Mouse (Mus musculus) thymus, postnatal 10 days (tissue): ENCODE measurements around the gene Cdh22.

ENCODE experiments used
- DNase-seq, 2 experiments: peaks; one replicate each; pipeline ENCODE4 v3.0.0; 2021; ENCODE audit warnings: low spot score in 2 of 2

Gene Cdh22

DNA sequence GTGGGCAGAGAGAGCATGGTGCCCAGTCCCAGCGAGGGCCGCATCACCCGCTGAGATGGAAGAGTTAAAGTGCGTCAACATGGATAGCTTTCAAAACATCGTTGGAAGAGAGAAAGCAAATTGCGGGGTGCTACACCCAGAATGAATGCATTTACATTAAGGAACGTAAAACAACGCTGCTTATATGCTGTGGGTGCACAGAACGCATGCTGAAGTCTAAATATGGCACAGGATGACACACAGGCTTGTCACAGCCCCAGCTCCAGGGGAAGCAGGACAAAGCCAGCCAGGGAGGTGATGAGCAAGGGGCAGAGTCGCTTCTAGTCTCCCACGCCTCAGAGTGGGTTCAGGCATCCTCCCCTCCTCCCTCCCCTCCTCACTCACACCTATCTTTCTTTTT, 27.0 kb downstream of the Cdh22 start:
- no peak for DNase-seq

DNA sequence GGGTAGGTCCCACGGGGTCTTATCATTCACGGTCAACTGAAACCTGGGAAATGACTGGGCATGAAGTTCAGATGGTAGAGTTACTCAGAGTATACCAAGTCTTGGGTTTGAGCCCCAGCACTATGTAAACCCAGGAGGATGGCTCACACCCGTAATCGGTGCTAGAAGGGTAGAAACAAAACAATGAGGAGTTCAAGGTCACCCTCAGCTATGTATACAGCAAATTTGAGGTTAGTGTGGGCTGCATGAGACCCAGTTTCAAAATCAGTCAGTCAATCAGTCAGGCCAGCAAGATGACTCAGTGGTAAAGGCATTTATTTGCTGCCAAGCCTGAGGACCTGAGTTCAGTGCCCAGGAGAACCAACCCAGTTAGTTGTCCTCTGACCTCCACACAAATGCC, 27.6 kb downstream of the Cdh22 start:
- no peak for DNase-seq

DNA sequence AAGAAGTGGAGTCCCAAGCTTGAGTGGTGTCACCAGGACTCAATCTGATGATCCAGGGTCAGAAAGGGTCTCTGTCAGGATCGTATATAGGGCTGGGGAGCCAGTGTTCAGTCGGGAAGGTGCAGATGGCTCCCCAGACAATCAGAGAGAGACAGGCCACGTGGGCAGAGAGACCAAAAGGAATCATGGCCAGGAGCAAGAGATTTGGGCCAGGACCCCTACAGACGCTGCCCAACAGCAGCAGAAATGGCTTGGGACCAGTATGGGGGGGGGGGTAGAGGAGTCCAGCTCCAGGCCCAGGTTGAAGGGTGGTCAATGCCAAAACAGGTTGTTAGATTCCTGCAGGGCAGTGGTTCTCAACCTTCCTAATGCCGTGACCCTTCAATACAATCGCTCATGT, 29.2 kb downstream of the Cdh22 start:
- DNase-seq: no peak

DNA sequence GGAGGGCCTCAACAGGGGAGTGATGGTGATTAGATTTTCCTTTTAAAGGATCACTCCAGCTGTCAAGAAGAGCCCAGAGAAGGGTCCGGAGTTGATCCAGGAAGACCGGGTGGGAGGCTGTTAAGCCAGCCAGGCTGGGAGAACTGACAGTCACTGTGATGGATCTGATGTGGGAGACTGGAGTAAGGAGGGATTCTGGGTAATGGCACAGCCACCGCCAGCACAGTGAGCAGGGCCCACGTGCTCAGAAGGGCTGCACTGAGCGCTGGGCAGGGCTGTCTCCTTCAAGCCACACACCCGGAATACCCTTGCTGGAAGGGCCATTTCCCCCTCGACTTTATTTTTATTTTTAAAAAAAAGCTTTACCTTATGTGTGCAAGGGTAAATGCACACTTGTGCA, 29.7 kb downstream of the Cdh22 start:
- DNase-seq: no peak

GRCm38 (mm10) chr2:165201761-165202751, 32.6 kb downstream of the Cdh22 start:
- DNase-seq: no peak

- DNase-seq: no peak
These were observed 37.1 kb downstream of the Cdh22 start for GRCm38 (mm10) chr2:165197546-165197945.

GRCm38 (mm10) chr2:165195411-165196182, 39.1 kb downstream of the Cdh22 start:
- DNase-seq: no peak

DNA sequence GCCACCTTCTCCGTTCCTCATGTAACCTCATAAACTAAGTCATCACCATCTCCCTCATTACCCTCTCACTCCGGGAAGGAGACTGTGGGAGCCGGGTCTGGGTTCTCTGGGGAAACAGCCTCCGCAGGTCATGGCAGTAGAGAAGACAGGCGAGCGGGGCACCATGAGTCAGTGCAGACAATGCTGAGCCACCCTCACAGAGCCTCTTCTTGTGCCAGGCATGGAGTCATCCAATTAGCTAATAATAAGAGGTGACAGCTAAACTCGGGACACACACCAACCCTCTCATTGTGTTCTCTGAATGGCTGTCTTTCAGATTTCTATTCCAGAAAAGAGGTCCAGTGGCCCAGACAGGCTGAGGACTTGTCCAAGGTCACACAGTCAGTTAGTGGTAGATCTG, 43.2 kb downstream of the Cdh22 start:
- DNase-seq: no peak

GRCm38 (mm10) chr2:165189546-165189945, 45.1 kb downstream of the Cdh22 start:
- DNase-seq: no peak

GRCm38 (mm10) chr2:165187648-165188380, 46.8 kb downstream of the Cdh22 start:
- DNase-seq: no peak

- DNase-seq: no peak
These were observed 50.5 kb downstream of the Cdh22 start for GRCm38 (mm10) chr2:165184015-165184633.

GRCm38 (mm10) chr2:165182085-165182976, 52.3 kb downstream of the Cdh22 start:
- DNase-seq: no peak

DNA sequence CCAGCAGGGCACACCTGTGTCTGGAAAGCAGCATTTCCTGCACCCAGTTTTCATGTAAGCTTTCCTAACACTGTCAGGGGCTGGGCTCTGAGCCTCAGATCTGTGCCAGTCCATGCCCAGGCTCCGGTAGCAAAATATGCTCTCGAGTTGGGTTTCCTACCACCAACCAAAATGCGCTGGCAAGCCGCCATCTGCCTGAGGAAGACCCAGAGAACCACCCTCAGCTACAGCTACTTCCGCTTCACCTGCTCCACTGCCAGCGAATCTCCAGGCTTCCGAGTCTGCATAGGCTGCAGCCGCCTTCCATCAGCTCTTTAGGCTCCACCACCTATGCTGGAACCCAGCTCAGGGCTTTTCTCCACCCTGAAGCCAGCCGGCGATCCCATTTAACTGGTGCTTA, 55.4 kb downstream of the Cdh22 start:
- no peak for DNase-seq

GRCm38 (mm10) chr2:165176965-165177364, 57.7 kb downstream of the Cdh22 start:
- DNase-seq: no peak

- DNase-seq: no peak
These were observed 67.8 kb downstream of the Cdh22 start for GRCm38 (mm10) chr2:165166664-165167435.

DNA sequence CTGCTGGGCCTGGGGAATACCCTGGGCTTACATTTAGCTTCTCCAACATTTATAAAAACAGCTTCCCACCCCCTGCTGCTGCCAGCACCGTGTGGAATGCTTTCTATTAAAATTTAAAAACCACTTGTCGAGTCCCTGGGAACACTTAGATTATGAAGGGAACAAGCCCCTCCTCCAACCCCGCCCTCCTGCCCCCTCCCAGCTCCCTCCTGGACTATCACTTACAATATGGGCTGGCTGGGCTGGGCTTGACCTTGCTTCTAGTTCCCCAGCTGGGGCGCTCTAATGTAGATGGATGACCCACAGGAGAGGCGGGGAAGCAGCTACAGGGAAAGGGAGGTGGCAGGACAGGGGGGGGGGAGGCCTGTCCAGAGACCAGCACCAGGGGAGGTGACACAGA, 72.4 kb downstream of the Cdh22 start:
- DNase-seq: no peak

- DNase-seq: peak in 1 of 2 experiments; percentile 20
These were observed 74.2 kb downstream of the Cdh22 start for GRCm38 (mm10) chr2:165160466-165160865.

GRCm38 (mm10) chr2:165159055-165159688, 75.5 kb downstream of the Cdh22 start:
- DNase-seq: peak in 1 of 2 experiments; percentile 18

GRCm38 (mm10) chr2:165158317-165158716, 76.3 kb downstream of the Cdh22 start:
- DNase-seq: no peak
